Mouse (Mus musculus): ENCODE data around the gene Foxk1. TPM values are rescaled to one million over a fixed set of nuclear protein-coding genes. Genes with fewer than 3 reads are reported as not detected.
A peak's percentile ranks its signal among the peaks of the same experiment; 100 is the strongest.

Gene Foxk1
- 7.9 and 8.8 TPM in 2 replicates for polyA plus RNA-seq (2016; fragmentation: Nextera tagmentation; extraction: Ambion mirVana)

- H3K27me3 ChIP-seq = no peaks in the 10 kb centered on the region
- peak within 1 kb of the TSS; percentile 87 for H3K27ac ChIP-seq
- peak within 1 kb of the TSS; percentile 93 for H3K4me2 ChIP-seq (replicated peaks)
- WGBS = under 1% methylated on average over 47 of the region's 60 CpGs
- ATAC-seq (ENCODE audit: low FRiP score) = peak; percentile 90
- no peaks in the 10 kb centered on the region for H3K36me3 ChIP-seq
- peak within 1 kb of the TSS; percentile 90 for H3K9ac ChIP-seq
- peaks cover 50% of the 10 kb centered on the region for H3K4me1 ChIP-seq
- H3K4me3 ChIP-seq = peak within 1 kb of the TSS; percentile 94
- no peaks in the 10 kb centered on the region for H3K9me3 ChIP-seq (replicated peaks)
Observed at GRCm38 (mm10) chr5:142400981-142401640, at the start of gene Foxk1. Gene Foxk1, plus strand, starts transcription at chr5:142401497.

DNA sequence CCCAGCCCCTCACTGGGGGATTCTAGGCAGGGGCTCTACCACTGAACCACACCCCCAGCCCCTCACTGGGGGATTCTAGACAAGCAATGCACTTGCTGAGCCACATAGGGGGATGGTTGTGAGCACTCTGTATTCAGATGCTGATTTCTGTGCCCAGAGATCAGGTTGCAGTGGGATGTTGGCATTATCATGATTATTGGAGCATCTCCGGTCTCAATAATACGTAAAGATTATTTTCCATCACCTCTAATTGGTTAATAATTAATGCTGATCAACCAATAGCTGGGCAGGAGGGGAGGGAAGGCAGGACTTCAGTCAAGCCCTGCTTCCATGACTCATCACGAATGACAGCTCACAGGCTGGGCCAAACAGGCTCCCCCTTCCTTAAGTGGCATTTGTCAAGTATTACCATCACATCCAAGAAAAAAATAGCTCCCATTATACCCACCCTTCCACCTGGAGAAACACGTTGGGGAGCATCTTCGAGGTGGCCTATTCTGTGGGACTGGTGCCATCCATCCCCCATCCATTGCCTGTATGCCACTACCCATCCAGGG, 48.9 kb upstream of the Foxk1 start:
- no peak for ATAC-seq (ENCODE audit: low FRiP score)
- Histone ChIP-seq H3K27me3 (no peaks in the 10 kb centered on the region), H3K4me3 (no peak overlapping the region), H3K9me3 (replicated peaks) (no peaks in the 10 kb centered on the region), H3K27ac (no peak overlapping the region), H3K4me1 (no peaks in the 10 kb centered on the region), H3K36me3 (no peaks in the 10 kb centered on the region), H3K9ac (no peak overlapping the region), H3K4me2 (replicated peaks) (no peak overlapping the region)
- 89% methylated on average over 5 of the region's 5 CpGs for WGBS

GRCm38 (mm10) chr5:142355144-142355543, 46.2 kb upstream of the Foxk1 start:
- 86% methylated on average over 3 of the region's 3 CpGs for WGBS
- Histone ChIP-seq H3K4me2 (replicated peaks) (no peak overlapping the region), H3K9me3 (replicated peaks) (no peaks in the 10 kb centered on the region), H3K4me1 (no peaks in the 10 kb centered on the region), H3K9ac (no peak overlapping the region), H3K4me3 (no peak overlapping the region), H3K36me3 (no peaks in the 10 kb centered on the region), H3K27me3 (no peaks in the 10 kb centered on the region), H3K27ac (no peak overlapping the region)
- no peak for ATAC-seq (ENCODE audit: low FRiP score)

DNA sequence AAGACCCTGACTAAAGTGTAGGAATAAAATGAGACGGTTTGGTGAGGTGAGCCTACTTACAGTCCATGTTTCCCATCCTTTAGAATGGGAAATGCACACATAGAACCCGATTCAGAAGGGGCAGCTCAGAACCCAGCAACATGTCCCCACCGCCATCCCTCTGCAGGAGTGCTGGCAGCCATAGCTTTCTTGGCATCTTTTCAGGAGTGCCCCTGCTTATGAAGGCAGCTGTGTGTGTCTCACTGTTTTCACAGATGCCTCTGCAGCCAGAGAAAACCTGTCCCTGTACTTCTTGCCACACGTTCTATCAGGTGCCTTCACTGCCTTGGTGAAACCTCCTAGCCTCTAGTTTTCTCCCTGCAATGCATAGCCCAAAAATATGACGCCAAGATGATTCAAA, 40.1 kb upstream of the Foxk1 start:
- Histone ChIP-seq H3K4me1 (0 out of 2 replicates have a peak, but pooled peaks cover 3% of the 10 kb centered on the region), H3K4me2 (replicated peaks) (no peak overlapping the region), H3K27me3 (no peaks in the 10 kb centered on the region), H3K27ac (no peak overlapping the region), H3K9ac (no peak overlapping the region), H3K36me3 (no peaks in the 10 kb centered on the region), H3K9me3 (replicated peaks) (no peaks in the 10 kb centered on the region), H3K4me3 (no peak overlapping the region)
- no peak for ATAC-seq (ENCODE audit: low FRiP score)
- 71% methylated on average over 5 of the region's 5 CpGs for WGBS

GRCm38 (mm10) chr5:142362894-142363293, 38.4 kb upstream of the Foxk1 start:
- Histone ChIP-seq H3K27me3 (no peaks in the 10 kb centered on the region), H3K27ac (no peak overlapping the region), H3K4me1 (peaks cover 9% of the 10 kb centered on the region), H3K4me2 (replicated peaks) (no peak overlapping the region), H3K9me3 (replicated peaks) (no peaks in the 10 kb centered on the region), H3K36me3 (no peaks in the 10 kb centered on the region), H3K4me3 (no peak overlapping the region), H3K9ac (no peak overlapping the region)
- no peak for ATAC-seq (ENCODE audit: low FRiP score)
- WGBS = 78% methylated on average over 3 of the region's 3 CpGs

- no peaks in the 10 kb centered on the region for H3K36me3 ChIP-seq
- H3K9ac ChIP-seq = no peak overlapping the region
- no peak overlapping the region for H3K4me2 ChIP-seq (replicated peaks)
- peaks cover 17% of the 10 kb centered on the region for H3K4me1 ChIP-seq
- H3K27me3 ChIP-seq = no peaks in the 10 kb centered on the region
- H3K4me3 ChIP-seq = no peak overlapping the region
- no peak for ATAC-seq (ENCODE audit: low FRiP score)
- no peak overlapping the region for H3K27ac ChIP-seq
- WGBS = 46% methylated on average over 5 of the region's 5 CpGs
- H3K9me3 ChIP-seq (replicated peaks) = no peaks in the 10 kb centered on the region
Observed at GRCm38 (mm10) chr5:142364095-142364494, 37.2 kb upstream of the Foxk1 start.

DNA sequence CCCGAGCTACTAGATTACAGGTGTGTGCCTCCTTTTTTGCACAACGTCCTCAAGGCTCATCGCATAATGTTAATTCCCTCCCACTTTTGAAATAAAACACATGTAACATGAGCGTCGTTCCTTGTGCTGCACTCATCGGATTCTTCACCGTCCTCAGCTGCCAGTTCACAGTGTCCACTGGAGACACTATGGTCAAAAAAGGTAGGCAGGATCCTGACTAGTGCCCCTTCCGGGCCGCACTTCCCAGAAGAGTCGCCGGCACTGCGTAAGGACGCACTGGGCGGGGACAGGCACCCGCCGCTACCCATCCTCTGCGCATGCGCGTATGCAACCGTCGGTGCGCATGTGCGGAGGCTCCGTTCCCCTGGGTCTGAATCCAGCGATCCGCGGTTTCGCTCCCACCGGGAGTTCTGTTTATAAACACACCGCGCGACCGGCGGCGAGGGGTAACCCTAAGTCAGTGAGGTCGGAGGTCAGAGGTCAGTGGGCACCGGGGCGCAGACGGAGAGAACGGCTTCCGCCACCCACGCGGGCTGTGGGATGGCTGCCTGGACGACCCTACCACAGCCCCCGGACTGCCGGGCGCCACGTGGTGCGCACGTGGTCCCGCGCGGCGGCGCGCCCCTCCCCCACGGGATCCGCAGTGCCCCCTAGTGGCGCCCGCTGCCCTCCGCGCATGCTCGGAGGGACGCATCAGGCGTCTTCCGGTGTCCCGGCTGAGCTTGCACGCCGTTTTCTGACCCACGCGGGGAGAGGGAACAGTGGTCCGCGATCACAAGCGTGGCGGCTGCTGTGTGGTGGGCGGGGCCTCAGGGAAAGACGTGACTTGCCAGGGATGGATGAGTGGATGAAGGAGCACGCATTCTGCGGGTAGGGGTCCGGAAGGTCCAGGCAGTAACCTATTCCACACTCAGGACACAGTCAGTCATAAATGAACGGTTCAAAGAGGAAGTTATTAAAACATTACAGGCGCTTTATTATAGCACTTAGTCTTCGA, 33.9 kb upstream of the Foxk1 start:
- Histone ChIP-seq H3K27me3 (no peaks in the 10 kb centered on the region), H3K36me3 (no peaks in the 10 kb centered on the region), H3K4me3 (peak overlapping the region; percentile 66), H3K27ac (peak overlapping the region; percentile 84), H3K9me3 (replicated peaks) (no peaks in the 10 kb centered on the region), H3K4me1 (peaks cover 29% of the 10 kb centered on the region), H3K4me2 (replicated peaks) (peak overlapping the region; percentile 77), H3K9ac (peak overlapping the region; percentile 74)
- WGBS = under 1% methylated on average over 82 of the region's 83 CpGs
- ATAC-seq (ENCODE audit: low FRiP score) = peak; percentile 91

DNA sequence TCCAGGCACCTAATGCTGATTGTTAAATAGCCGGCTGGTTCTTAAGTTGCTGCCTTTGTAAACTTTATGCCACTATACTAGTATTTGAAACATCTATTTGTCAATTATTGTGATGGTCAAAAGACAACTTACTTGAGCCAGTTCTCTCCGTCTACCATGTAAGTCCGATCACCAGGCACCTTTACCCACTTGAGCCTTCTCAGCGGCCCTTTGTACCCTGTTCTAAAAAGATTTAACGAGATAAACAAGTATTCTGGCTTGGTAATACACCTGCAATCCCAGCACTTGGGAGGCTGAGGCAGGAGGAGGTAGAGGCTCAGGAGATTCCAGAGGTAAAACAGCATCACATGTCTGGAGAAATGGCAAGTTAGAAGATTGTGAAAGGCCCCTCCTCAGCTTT, 33.2 kb upstream of the Foxk1 start:
- ATAC-seq (ENCODE audit: low FRiP score) = no peak

DNA sequence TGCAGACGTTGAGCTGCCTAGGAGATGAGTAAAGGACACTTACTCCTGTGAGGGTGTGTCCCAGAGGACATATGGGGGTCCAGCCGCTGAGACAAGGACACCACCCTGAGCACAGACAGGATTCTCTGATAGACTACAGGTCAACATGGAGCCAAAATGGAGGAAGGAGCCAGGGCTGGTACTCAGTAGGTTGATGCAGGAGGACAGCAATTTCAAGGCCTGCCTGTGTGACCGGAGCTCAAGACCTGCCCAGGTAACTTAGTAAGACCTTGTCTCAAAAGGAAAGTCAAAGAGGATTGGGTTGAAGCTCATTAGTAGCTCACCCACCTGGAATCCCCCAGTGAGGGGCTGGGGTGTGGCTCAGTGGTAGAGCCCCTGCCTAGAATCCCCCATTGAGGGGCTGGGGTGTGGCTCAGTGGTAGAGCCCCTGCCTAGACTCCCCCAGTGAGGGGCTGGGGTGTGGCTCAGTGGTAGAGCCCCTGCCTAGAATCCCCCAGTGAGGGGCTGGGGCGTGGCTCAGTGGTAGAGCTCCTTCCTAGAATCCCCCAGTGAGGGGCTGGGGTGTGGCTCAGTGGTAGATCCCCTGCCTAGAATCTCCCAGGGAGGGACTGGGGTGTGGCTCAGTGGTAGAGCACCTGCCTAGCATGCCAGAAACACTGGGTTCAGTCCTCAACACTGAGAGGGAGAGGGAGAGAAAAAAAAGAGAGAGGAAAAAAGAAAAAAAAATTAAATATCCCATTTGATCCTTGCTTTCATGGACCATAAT, 30.7 kb upstream of the Foxk1 start:
- Histone ChIP-seq H3K36me3 (no peaks in the 10 kb centered on the region), H3K4me2 (replicated peaks) (no peak overlapping the region)
- ATAC-seq (ENCODE audit: low FRiP score) = no peak

More for the DNA sequence above, 33.2 kb upstream of the Foxk1 start:
- Histone ChIP-seq H3K9me3 (replicated peaks) (no peaks in the 10 kb centered on the region), H3K36me3 (no peaks in the 10 kb centered on the region), H3K4me1 (peaks cover 36% of the 10 kb centered on the region), H3K4me2 (replicated peaks) (peak overlapping the region; percentile 77), H3K4me3 (peak overlapping the region; percentile 66), H3K9ac (peak overlapping the region; percentile 74), H3K27ac (peak overlapping the region; percentile 84; the same call in 1 of the 2 replicates), H3K27me3 (no peaks in the 10 kb centered on the region)
- 57% methylated on average over 5 of the region's 5 CpGs for WGBS

GRCm38 (mm10) chr5:142371172-142372155, 29.8 kb upstream of the Foxk1 start:
- H3K9me3 ChIP-seq (replicated peaks) = no peaks in the 10 kb centered on the region
- no peak overlapping the region for H3K4me3 ChIP-seq
- no peaks in the 10 kb centered on the region for H3K36me3 ChIP-seq
- peak overlapping the region; percentile 90 for H3K27ac ChIP-seq
- ATAC-seq (ENCODE audit: low FRiP score) = peak; percentile 35
- H3K9ac ChIP-seq = peak overlapping the region; percentile 46
- H3K27me3 ChIP-seq = no peaks in the 10 kb centered on the region
- H3K4me2 ChIP-seq (replicated peaks) = peak overlapping the region; percentile 23; the same call in 1 of the 2 replicates
- peaks cover 31% of the 10 kb centered on the region for H3K4me1 ChIP-seq
- WGBS = 3% methylated on average over 24 of the region's 24 CpGs

More for the DNA sequence above, 30.7 kb upstream of the Foxk1 start:
- 96% methylated on average over 4 of the region's 4 CpGs for WGBS
- H3K4me3 ChIP-seq = no peak overlapping the region
- 0 out of 2 replicates have a peak overlapping the region, but pooled peaks have one; percentile 46 for H3K9ac ChIP-seq
- H3K9me3 ChIP-seq (replicated peaks) = no peaks in the 10 kb centered on the region
- peaks cover 32% of the 10 kb centered on the region for H3K4me1 ChIP-seq
- H3K27ac ChIP-seq = peak overlapping the region; percentile 90
- H3K27me3 ChIP-seq = no peaks in the 10 kb centered on the region

- H3K4me3 ChIP-seq = no peak overlapping the region
- ATAC-seq (ENCODE audit: low FRiP score) = no peak
- no peaks in the 10 kb centered on the region for H3K36me3 ChIP-seq
- H3K9ac ChIP-seq = no peak overlapping the region
- H3K4me2 ChIP-seq (replicated peaks) = no peak overlapping the region
- H3K9me3 ChIP-seq (replicated peaks) = no peaks in the 10 kb centered on the region
- H3K27me3 ChIP-seq = no peaks in the 10 kb centered on the region
- H3K4me1 ChIP-seq = peaks cover 27% of the 10 kb centered on the region
- peak overlapping the region; percentile 90 for H3K27ac ChIP-seq
- 10% methylated on average over 6 of the region's 6 CpGs for WGBS
Observed at GRCm38 (mm10) chr5:142372207-142372606, 29.1 kb upstream of the Foxk1 start.
